Mouse (Mus musculus): ENCODE measurements around the gene Fasn. TPM values are rescaled to one million over a fixed set of nuclear protein-coding genes. Genes with fewer than 3 reads are reported as not detected.
"Not testable (repeated sequence)": the region's sequence is repeated elsewhere in the genome, so short reads cannot be mapped to it uniquely, and the experiment has no call there.

Fasn gene
- total RNA-seq, 2 experiments from 2014 or later = 23.0 to 23.2 TPM

DNA sequence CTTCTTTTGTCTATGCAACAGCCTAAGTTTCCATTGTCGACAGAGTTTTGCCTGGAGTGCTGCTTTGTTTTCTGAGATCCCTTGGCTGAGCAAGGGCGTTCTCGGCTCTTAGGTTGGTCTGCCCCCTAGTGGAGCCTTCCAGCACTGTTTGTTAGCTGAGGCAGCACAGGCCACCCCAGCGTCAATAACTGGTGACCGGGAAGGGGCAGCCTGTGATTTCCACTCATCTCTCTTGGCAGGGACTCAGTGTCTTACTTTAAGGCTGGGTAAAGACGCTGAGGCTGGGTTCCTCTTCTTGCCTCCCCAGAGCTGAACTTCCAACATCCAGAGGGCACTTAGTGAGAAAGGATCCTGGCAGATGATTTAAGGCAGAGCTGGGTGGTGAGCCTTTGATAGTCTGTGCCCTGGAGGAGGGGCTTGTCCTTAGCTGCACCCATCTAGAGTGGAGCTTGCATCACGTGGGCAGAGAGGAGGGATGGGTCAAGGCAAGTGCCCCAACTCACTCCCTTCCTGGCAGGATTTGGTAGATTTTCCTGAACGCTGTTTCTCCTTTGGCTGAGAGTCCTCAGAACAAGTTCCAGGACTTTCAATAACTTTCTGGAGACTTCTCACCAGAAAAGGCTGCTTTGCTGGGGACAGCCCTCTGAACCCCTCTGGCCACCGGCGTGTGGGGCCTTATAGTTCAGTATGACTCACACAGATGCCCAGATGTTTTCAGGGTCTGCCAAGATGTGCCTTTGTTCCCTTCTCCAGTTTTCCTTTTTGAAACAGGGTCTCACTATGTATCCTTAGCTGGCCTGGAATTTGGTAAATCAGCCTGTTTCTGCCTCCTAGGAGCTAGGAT lies 24.1 kb downstream of the Fasn start:
- intact Hi-C loops (cut with DNase I) = loop anchor here (5.0 kb wide), 1 partner anchor 102 kb away; no protein-coding TSS in a partner anchor
- DNase-seq = peak; percentile 88 to 94

DNA sequence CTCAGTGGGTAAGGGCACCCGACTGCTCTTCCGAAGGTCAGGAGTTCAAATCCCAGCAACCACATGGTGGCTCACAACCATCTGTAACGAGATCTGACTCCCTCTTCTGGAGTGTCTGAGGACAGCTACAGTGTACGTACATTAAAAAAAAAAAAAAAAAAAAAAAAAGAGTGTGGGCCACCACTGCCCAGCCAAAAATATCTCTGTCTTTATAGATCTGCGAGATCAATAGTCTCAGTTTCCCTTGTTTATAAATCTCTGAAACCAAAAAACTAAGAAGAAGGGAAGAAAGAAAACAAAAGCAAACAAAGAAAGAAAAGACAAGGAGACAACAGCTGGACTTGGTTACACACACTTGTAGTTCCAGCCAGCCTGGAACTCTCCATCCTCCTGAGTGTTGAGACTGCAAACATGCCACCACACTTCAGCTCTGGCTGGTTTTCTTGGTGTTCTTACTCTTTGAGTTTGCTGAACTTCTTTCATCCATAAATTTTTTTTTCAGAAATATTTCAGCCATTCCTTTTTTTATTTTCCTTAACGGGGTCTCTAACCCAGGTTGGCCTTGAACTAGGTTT lies 24.9 kb downstream of the Fasn start:
- intact Hi-C loops (cut with DNase I) = loop anchor here (5.0 kb wide), 1 partner anchor 177 kb away; no protein-coding TSS in a partner anchor
- DNase-seq = no peak

DNA sequence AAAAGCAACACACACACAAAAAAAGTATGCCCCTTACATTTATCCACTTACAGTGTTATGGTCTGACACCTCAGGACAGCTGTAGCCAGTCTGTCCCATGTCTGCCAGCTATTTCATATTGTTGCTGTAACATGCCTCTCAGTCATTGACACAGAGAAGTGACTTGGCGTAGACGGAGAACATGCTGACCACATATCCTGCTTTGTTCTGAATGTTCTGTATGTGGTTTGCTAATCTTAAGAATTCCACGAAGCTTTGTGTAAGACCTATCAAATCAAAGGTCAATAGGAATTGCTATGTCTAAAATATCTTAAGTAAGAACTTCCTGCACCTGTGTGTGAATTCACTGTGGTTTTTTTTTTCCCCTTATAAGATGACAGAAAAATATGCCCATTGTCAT lies 26.1 kb downstream of the Fasn start:
- intact Hi-C loops (cut with DNase I) = loop anchor here (5.0 kb wide), 1 partner anchor 176 kb away; no protein-coding TSS in a partner anchor
- no peak for DNase-seq

DNA sequence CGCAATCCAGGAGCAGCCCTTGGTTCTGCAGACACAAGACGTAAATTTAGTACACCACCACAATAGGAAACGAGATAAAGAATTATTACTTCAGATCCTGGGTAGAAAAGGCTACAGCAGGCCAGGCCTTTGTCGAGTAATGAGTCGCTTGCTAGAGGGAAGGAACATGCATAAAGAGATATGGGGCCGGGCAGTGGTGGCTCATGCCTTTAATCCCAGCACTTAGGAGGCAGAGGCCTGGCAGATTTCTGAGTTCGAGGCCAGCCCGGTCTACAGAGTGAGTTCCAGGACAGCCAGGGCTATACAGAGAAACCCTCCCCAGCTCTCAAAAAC lies 27.8 kb downstream of the Fasn start:
- intact Hi-C loops (cut with DNase I) = loop anchor here (5.0 kb wide), 1 partner anchor 174 kb away; no protein-coding TSS in a partner anchor
- DNase-seq = no peak

DNA sequence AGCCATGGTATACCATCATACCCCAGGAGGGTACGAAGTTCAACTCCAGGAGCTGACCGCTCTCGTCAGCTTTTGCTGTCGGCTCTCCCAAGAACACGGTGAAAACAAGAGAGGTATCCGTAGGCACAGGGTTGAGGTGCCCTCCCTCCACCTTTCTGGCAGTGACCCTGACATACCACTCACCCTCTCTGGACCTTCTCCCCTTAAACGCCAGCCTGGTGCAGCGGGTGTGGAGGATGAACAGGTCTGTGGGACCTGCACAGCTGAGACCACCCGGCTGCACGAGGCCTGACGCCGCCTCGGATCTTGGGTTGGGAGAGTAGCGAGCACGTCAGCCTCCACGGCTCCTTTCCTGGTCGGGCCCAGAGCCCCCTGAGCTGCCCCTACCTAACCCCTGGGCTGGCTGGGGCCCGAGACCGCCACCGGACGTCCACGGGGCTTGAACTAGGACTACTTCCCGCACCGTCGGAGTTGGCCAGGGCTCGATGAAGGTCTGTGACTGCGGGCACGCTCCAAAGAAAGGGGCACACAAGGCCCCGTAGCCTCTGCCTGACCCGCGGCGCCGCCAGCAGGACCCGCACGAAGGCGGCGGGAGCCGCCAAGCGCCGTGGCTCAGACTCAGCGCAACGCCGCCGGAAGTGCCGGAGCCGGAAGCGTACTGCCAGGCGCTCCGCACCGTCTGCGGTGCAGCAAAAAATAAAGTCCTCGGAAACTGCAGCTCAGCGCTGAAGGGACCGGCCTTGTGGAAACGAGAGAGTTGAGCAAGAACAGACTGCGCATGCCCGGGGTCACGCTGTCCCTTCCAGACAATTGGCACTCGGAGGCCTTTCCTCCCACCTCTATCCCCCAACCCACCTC lies 28.4 kb downstream of the Fasn start, which contains the start of gene Dus1l:
TSS of gene Dus1l (minus strand) at position 648 of the 858 bp plus-strand sequence.
- intact Hi-C loops (cut with DNase I) = loop anchor here (5.0 kb wide), 1 partner anchor 174 kb away; no protein-coding TSS in a partner anchor

DNA sequence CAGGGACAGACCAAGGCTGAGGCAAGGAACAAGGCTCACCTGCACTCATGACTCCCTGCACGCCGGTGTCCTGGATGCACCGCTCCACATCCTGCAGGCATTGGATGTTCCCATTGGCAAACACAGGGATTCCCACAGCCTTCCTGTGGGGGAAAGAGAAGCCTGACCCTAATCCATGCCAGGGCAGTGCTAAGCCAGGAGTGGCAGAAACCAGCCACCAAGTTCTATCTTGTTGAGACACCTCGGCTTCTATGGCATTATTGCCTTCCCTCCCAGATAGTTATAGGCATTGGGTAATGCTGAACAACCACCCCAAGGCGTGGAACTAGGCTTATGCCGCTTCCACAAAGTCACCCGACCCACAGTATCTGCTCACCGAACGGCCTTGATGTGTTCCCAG lies 31.7 kb downstream of the Fasn start:
- intact Hi-C loops (cut with DNase I) = no loop called here
- DNase-seq = no peak

More for the DNA sequence above, 28.4 kb downstream of the Fasn start, which contains the start of gene Dus1l:
- DNase-seq = peak; percentile 98 to 99

DNA sequence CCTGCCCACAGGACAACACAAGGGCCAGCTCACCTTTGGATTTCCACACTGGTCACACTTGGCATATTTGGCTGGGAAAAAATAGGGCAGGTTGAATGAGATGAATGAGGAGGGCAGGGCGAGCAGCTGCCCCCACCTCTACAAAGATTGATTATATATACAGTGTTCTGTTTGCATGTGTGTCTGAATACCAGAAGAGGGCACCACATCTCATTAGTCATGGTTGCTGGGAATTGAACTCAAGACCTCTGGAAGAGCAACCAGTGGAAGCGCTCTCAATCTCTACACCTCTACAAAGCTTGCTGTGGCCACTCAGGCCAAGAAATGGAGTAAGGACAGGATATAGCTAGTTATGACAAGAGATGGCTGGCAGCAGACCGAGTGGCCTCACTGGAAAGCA lies 34.5 kb downstream of the Fasn start:
- intact Hi-C loops (cut with DNase I) = no loop called here
- no peak for DNase-seq

DNA sequence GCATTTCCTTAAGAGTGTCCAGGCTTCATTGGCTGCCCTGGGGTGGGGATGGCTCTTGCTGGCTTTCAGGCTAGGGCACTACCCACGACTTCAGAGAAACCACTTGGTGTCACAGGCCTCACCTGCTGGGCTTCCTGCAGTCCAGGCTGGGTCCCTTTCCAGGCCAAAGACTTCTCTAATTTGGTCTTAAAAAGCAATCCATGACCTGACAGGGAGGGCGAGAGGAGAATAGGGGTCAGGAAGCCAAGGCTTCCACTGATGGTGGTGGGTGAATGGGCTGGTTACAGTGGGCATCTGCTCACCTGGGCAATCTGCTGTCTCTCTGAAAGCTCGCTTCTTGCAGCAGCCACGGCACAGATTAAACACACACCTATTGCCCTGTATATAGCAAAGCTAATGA lies 35.0 kb downstream of the Fasn start:
- DNase-seq = no peak
- intact Hi-C loops (cut with DNase I) = no loop called here

DNA sequence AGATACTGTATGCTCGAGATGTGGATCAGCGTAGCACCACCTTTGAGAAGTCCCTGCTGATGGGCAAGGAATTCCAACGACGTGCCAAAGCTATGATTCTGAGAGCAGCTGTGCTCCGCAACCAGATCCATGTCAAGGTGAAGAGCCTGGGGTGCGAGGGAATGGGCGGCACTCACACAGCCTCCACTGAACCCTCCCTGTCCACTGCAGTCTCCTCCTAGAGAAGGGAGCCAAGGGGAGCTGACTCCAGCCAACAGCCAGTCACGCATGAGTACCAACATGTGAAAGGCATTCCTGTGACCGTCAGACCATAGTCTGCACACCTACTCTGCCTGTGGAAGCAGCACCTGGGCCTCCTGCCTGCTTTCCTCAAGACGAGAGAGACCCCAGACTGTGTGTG lies 35.9 kb downstream of the Fasn start:
- DNase-seq; intact Hi-C loops (cut with DNase I): not testable (repeated sequence)

DNA sequence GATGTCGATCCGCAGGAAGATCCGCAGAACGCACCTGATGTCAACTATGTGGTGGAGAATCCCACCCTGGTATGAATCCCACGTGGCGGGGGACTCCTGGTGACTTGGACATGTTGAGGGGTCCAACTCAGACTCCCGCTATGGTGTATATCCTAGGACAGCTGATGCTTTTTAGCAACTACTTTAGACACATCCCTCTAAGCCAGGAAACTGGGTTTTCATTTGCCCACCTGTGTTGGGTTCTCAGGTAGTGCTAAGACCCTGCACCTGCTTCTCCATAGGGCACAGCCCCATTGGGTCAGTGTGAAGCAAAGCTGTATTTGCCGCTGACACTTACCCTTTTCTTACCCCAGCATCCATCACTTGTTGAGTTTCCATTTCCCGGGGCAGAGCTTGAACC lies 39.2 kb downstream of the Fasn start:
- no peak for DNase-seq
- intact Hi-C loops (cut with DNase I) = no loop called here

DNA sequence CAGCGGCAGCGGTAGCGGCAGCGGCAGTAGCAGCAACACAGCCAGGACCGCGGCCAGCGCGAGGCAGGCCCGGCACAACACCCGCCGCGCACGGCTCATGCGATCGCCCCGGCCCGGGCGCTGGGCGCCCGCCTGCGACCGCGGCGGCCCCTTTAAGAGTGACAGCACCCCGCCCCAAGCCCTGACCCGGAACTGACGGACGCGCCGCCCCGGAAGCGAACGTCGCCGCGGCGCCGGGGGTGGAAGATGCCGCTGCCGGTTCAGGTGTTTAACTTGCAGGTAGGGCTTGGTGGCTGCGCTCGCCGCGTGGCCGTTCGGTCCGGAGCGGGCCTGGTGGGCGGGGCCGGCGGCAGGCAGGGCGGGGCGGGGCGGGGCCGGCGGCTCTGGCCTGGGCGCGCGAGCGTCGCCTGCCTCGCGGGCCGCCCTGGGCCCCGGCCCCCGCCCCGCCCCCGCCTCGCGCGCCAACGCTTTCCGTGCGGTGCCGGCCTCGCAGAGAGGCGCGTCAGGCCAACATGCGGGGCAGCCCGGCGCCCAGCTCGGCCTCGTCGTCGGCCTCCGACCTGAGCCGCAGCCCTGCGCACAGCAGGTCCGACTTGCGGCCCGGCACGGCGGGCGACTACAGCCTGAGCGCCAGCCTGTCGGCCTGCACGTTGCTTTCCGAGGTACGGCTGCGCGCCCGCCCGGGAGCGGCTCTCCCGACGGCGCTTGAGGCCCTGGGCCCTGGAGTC lies 40.1 kb downstream of the Fasn start, which contains the start of the genes Rfng and Gps1:
TSS of gene Rfng (minus strand) at position 144 of the 728 bp plus-strand sequence.
TSS of gene Gps1 (plus strand) at position 209 of the 728 bp plus-strand sequence.
- DNase-seq = peak; percentile 85 to 87
- intact Hi-C loops (cut with DNase I) = no loop called here

DNA sequence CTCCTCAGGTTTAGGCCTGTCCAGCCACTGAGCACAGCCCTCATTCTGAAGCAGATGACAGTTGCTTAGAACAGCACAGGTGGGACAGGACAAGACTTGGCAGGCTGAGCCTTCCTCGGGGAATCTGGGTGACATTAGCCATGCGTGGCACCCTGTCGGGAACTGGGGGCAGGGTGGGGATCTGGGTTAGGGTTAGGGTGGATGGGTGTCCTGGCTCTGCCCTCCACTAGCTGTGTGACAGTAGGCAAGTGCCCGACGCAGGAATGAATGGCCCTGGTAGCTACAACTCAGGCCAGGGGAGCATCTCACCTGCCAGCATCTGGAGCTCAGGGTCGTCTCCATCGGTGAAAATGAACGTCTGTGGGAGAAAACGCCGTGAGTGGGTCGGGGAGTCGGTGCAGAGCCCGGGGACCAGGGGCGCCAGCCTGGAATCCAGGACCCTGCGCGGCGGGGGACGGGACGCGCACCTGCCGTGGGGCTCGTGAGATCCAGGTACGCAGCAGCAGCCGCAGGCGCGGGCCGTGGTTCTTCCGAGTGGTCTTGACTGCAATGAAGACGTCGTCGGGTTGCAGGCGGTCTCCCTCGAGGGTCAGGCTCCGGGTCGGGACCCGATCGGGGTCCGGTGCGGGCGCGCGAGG lies 40.8 kb downstream of the Fasn start:
- intact Hi-C loops (cut with DNase I) = no loop called here
- no peak for DNase-seq

DNA sequence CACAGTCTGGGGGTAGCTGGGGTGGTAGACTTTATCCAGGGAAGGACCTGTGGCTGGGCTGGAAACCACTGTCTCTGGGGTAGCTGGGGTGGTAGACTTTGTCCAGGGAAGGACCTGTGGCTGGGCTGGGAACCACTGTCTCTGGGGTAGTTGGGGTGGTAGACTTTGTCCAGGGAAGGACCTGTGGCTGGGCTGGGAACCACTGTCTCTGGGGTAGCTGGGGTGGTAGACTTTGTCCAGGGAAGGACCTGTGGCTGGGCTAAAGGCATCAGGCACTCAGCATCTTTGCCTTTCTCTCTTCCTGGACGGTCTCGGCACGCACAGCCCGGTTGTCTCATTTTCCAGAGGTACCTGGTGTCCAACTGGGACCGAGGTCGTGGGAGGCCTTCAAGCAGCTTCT lies 43.0 kb downstream of the Fasn start:
- intact Hi-C loops (cut with DNase I); DNase-seq: not testable (repeated sequence)

DNA sequence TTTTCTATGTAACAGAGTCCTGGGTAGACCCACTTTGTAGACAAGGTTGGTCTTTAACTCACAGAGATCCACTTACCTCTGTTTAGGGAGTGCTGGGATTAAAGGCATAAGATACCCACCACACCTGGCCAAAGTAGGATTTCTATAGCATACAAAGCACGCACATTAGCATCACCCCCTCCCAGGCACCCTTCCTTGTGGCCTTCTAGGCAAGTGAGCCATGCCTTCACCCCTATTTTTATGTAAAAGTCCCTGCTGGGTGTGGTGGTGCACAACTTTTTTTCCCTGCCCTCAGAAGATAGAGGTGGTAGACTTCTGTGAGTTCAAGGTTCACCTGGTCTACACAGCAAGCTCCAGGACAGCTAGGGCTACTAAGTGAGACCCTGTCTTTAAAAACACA lies 44.5 kb downstream of the Fasn start:
- DNase-seq = no peak
- intact Hi-C loops (cut with DNase I) = loop anchor here (5.0 to 10.0 kb wide), 2 partner anchors 123 to 265 kb away; no protein-coding TSS in a partner anchor

DNA sequence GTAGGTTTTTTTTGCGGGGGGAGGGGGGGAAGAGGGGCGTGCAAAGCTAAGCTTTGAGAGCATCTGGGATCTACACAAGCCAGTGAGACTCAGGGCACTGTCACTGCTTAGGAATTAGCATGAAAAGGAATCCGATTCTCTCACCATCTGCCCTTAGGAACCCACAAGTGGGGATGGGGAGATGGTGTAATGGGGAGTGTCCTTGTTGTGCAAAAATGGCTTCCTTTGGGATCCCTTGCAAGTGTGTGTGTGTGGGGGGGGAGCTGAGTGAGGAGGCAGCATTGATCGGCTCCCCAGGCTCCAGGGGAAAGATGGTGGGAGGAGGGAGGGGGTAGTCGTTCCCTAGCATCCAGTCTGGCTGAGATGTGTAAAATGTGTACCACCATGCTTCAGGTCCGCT lies 47.2 kb downstream of the Fasn start:
- no peak for DNase-seq
- intact Hi-C loops (cut with DNase I) = loop anchor here (5.0 to 10.0 kb wide), 2 partner anchors 120 to 262 kb away; no protein-coding TSS in a partner anchor

DNA sequence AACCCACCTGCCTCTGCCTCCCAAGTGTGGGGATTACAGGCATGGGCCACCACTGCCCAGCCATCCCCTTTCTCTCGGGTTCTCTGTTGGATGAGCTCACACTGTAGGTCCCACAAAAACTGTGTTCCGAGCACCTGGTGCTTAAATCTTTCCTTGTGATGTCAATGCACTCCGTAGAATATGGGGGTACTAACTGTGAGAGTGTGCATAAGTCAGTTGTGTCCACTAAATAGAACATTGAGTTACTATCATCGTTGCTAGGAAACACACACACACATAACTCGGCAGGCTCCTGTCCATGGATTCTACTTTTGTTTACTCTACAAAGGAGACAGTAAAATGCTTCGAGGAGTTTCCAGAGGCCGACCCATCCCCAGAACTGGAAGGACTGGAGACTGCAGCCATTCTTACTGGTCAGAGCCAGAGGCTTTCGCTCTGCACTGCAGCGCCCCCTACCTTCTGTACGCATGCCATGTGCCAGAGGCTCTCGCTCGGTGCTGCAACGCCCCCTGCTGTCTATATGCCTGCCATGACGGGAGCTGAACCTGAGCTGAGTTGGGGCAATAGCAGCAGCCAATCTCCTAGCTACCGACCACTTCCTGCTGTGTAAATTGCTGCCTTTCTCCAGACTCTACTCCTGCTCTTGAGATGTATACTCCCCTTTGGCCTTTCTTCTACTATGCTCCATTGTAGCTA lies 48.4 kb downstream of the Fasn start:
- intact Hi-C loops (cut with DNase I) = loop anchor here (1.0 to 10.0 kb wide), 3 partner anchors 56 to 261 kb away; no protein-coding TSS in a partner anchor

DNA sequence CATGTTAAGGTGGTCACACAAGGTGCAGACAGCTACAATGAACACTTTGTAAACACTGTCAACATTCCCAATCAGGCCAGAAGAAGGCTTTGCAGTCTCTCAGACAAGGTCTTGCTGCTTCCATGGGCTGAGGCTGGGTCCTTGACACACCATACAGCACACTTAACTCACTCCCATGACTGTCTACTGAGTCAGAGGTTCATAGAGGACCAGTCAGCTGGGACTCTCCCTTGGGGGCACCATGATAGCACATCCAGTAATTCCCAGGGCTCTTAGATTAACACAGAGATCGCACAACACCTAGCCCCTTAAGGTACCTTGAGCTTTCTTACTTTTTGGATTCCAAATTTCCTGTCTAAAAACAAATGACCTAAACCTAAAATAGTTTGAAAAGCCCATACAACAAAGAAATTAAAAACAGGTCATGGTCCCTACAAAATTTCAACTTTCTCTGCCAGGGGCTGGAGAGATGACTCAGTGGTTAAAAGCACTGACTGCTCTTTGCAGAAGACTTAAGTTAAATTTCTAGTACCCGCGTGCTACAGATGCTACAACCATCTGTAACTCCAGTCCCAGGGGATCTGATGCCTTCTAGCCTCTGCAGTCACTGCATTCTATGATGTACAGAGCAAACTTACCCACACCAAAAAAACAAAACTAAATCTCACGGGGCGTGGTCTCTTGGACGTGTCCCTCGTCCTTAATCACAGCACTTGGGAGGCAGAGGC lies 50.7 kb downstream of the Fasn start:
- intact Hi-C loops (cut with DNase I) = loop anchor here (10.0 kb wide), 1 partner anchor 259 kb away; no protein-coding TSS in a partner anchor

More for the DNA sequence above, 48.4 kb downstream of the Fasn start:
- DNase-seq = peak; percentile 96 to 99

DNA sequence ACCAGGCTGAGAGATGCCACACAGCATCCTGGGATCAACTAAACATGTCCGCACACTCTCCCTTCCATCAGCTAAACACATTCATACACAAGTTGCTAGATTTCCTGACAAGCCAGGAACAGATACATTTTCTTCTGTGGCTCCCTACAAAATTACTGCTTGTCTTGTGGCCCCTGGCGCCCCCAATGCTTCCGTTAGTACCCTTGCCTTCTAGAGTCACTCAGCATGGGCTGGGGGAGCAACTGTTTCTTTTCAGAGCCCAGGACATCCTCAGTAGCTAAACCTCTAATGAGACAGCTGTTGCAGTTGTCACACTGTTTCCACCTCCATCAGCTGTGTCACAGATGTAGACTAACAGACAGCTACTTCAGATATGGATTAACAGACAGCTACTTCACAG lies 51.6 kb downstream of the Fasn start:
- no peak for DNase-seq
- intact Hi-C loops (cut with DNase I) = loop anchor here (10.0 kb wide), 1 partner anchor 258 kb away; no protein-coding TSS in a partner anchor

More for the DNA sequence above, 50.7 kb downstream of the Fasn start:
- no peak for DNase-seq

All from heart, postnatal 14 days (tissue).